Mouse (Mus musculus): ENCODE measurements around the gene Specc1.

DNA sequence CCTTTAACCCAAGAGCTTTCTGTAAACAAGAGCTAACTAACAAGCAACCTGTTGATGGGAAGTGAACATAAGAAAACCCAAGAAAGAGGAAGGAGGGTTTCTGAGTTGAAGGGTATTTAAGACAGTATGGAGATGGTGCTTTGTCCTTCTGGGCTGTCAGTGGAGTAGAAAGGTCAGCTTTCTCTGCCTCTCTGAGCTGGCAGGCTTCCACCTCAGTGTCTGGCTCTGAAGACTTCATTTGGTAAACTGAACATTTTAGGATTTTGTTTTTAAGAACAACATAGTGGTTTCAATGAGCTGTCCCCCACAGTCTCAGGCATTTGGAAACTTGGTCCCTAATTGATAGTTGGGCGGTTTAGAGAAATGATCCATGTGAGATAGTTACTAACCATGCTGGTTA, 18.8 kb upstream of the Specc1 start:
- no peak for TF ChIP-seq POLR2A (IDR thresholded peaks at IDR 0.05; ENCODE audit: borderline replicate concordance, low read depth, low read length)
- TF ChIP-seq CTCF (IDR thresholded peaks at IDR 0.05; ENCODE audit: low read depth, low read length): no peak
